Mouse (Mus musculus) forebrain, postnatal 0 days (tissue): ENCODE measurements around the gene Stx1b. TPM values are rescaled to one million over a fixed set of nuclear protein-coding genes. Genes with fewer than 3 reads are reported as not detected.

Experiments used
- ATAC-seq: fragments of 200-750 bp; cut with Nextera tagmentation; 2 replicates; pipeline ENCODE4 v1.8.0; 2017; ENCODE audit warnings: mild to moderate bottlenecking, moderate library complexity
- DNase-seq: peaks from one replicate; pipeline ENCODE4 v3.0.0-alpha.2; 2015
- H3K27ac ChIP-seq: fragments of 300-500 bp; sonication (generic); 2 replicates; pipeline ENCODE4 v1.5.1; 2014; ENCODE audit warnings: low read depth, mild to moderate bottlenecking, antibody characterized with exemption, low read length, moderate library complexity, mixed read lengths
- H3K27me3 ChIP-seq: fragments of 300-500 bp; sonication (generic); 2 replicates; pipeline ENCODE4 v1.6.1; 2014; ENCODE audit warnings: mild to moderate bottlenecking, low read length, mixed read lengths; ENCODE audit not compliant: insufficient read depth
- H3K36me3 ChIP-seq: fragments of 300-500 bp; sonication (generic); 2 replicates; pipeline ENCODE4 v1.6.1; 2014; ENCODE audit warnings: mild to moderate bottlenecking, moderate library complexity; ENCODE audit not compliant: insufficient read depth
- H3K4me1 ChIP-seq: fragments of 300-500 bp; sonication (generic); 2 replicates; pipeline ENCODE4 v1.6.1; 2014; ENCODE audit warnings: antibody characterized with exemption; ENCODE audit not compliant: insufficient read depth
- H3K4me2 ChIP-seq: fragments of 300-500 bp; sonication (generic); 2 replicates; pipeline ENCODE4 v1.6.1; 2014; ENCODE audit warnings: low read depth, mild to moderate bottlenecking, moderate library complexity
- H3K4me3 ChIP-seq: fragments of 300-500 bp; sonication (generic); 2 replicates; pipeline ENCODE4 v1.5.1; 2014; ENCODE audit warnings: low read depth, low read length, mixed read lengths
- H3K9ac ChIP-seq: fragments of 300-500 bp; sonication (generic); 2 replicates; pipeline ENCODE4 v1.6.1; 2014; ENCODE audit warnings: mild to moderate bottlenecking
- H3K9me3 ChIP-seq: fragments of 300-500 bp; sonication (generic); 2 replicates; pipeline ENCODE4 v1.6.1; 2016; ENCODE audit warnings: low read length
- CTCF ChIP-seq: sonication (generic); IDR thresholded peaks from 2 replicates; pipeline ENCODE4 v1.5.1; 2016; ENCODE audit warnings: antibody characterized with exemption, control low read depth, low read depth
- WGBS: fragments of 180-500 bp; shearing (Covaris S2); extraction: QIAGEN DNeasy Blood & Tissue Kit; methylation state at CpG from one replicate; pipeline ENCODE4 v1.1.7; 2014; 5-methylcytosine and 5-hydroxymethylcytosine counted together
- polyA plus RNA-seq: library from polyadenylated mRNA; unstranded; fragments of >200 nt; fragmentation: Nextera tagmentation; extraction: Ambion mirVana; gene quantifications from 2 replicates; pipeline ENCODE4 v1.2.1, GENCODE M21; 2015
- total RNA-seq: library from RNA; depleted of rRNA; stranded (reverse); fragments of >200 nt; gene quantifications from 2 replicates; pipeline ENCODE4 v1.2.3, GENCODE M21; 2014

The Stx1b gene
- total and polyA plus RNA-seq, 2 experiments from 2014 or later = 51.3 to 58.4 TPM

DNA sequence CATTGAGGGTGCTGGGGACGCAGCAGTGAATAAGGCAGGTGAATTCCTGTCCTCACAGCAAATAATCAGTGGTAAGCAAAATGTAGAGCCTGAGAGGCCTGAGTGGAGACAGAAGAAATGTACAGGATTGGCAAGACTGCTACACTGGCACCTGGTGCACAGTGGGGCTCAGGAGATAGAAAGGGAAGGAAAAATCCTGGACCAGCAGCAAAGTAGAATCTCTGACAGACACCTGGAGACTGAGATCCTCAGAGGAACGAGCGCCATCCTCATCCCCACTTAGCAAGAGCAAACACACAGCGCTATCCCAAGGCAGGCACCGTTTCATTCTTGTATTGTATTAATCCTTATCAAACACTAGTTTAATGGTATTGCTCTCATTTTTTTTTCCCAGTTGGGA, 13.1 kb upstream of the Stx1b start:
- H3K9ac ChIP-seq = no peak overlapping the region
- no peak overlapping the region for H3K4me2 ChIP-seq
- no peaks in the 10 kb centered on the region for H3K27me3 ChIP-seq
- DNase-seq = no peak
- 88% methylated on average over 5 of the region's 5 CpGs for WGBS
- no peaks in the 10 kb centered on the region for H3K36me3 ChIP-seq
- H3K4me1 ChIP-seq = no peaks in the 10 kb centered on the region; the same call in 1 of the 2 replicates
- no peak for ATAC-seq
- H3K9me3 ChIP-seq = no peaks in the 10 kb centered on the region
- no peak overlapping the region for H3K27ac ChIP-seq
- no peak for TF ChIP-seq CTCF
- no peak overlapping the region for H3K4me3 ChIP-seq

DNA sequence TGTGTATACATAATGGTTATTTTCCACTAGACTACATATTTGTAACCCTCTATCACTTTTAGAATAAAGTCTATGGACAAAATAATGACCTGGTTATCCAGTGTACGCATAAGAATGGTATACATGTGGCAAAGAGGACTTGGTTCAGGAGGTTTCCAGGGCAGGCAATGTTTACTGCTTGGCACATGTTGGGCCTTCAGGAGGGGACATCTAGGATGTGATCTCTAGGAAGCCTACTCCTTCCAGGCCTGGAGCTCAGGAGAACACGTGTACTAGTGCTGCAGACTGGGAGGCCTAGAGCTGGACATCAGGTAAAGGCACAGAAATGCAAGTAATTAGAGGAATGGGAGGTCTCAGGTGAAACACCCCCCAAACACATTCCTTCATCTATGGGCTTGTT, 11.2 kb upstream of the Stx1b start:
- no peak overlapping the region for H3K4me2 ChIP-seq

DNA sequence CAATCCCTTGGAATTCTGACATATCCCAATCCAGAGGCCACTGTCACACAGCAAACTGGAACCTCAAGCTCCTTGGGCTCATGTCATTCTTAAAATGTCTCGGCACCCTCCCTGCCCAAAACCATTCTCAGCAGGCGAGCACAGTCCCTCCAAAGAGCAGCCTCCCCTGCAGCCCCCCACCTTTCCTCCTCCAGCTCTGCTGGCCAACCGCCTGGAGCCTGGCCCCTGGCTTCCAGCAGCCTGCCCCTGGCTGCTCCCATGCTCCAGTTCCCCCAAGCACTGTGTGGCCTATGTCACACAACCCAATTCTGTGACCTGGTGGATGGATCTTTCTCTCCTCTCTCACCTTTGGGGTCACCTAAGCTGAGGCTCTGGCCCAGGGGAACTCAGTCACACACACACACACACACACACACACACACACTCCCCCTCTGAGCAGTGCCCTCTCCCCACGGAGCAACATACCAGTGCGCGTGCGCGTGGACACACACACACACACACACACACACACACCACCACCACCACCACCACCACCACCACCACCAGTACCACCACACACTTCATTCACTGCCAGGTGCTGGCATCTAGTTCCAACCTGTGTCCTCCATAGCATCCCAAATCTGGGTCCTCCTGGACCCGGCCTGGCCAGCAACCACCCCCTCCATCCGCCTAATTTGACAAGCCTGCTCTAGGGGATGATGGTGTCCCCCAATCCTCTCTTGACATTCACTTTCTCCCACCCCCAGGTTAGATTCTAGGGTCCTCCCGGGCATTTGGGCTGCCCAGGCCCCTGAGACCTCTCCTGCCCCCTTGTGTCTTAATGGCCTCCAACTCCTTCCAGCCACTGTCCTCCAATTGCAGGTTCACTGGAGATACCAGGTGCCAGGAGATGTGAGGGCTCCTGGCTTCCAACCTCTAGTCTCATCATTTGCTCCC, 845 bp downstream of the Stx1b start:
- peak overlapping the region; percentile 74 for H3K4me3 ChIP-seq
- TF ChIP-seq CTCF = peak; percentile 34
- no peaks in the 10 kb centered on the region for H3K9me3 ChIP-seq
- H3K27me3 ChIP-seq = no peaks in the 10 kb centered on the region
- H3K36me3 ChIP-seq = no peaks in the 10 kb centered on the region
- H3K4me2 ChIP-seq = peak overlapping the region; percentile 70
- WGBS = 53% methylated on average over 11 of the region's 11 CpGs
- peak overlapping the region; percentile 83 for H3K9ac ChIP-seq
- DNase-seq (no peak), ATAC-seq (0 out of 2 replicates have a peak, but pooled peaks have one; percentile 1)
- H3K27ac ChIP-seq = peak overlapping the region; percentile 86
- H3K4me1 ChIP-seq = 0 out of 2 replicates have a peak, but pooled peaks cover 8% of the 10 kb centered on the region

More for the DNA sequence above, 11.2 kb upstream of the Stx1b start:
- no peaks in the 10 kb centered on the region for H3K4me1 ChIP-seq
- no peak for DNase-seq
- no peak for TF ChIP-seq CTCF
- no peaks in the 10 kb centered on the region for H3K9me3 ChIP-seq
- H3K36me3 ChIP-seq = no peaks in the 10 kb centered on the region
- no peak for ATAC-seq
- H3K9ac ChIP-seq = no peak overlapping the region
- H3K27me3 ChIP-seq = no peaks in the 10 kb centered on the region
- WGBS = 82% methylated on average over 2 of the region's 2 CpGs
- no peak overlapping the region for H3K27ac ChIP-seq
- H3K4me3 ChIP-seq = no peak overlapping the region

DNA sequence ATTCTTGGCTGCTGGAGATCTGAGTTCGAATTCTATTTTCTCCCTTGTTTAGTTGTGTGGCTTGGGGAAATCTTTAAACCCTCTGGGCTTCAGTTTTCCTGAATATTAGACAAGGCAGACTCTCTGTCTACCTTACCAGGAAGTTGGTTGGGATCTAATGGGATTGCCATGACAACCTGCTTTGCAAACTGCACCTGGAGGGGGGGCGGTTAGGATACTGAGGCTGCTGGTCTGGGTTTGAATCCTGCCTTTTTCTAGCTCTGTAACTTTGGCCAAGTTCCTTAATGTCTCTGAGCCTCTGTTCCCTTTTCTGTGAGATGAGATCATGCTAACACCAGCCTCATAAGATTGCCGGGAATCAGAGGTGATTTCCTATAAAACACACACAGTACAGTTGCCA, 1.9 kb downstream of the Stx1b start:
- Histone ChIP-seq H3K4me1 (0 out of 2 replicates have a peak, but pooled peaks cover 8% of the 10 kb centered on the region), H3K27ac (no peak overlapping the region), H3K9ac (no peak overlapping the region), H3K4me3 (no peak overlapping the region), H3K36me3 (peaks cover 2% of the 10 kb centered on the region; the same call in 1 of the 2 replicates), H3K4me2 (0 out of 2 replicates have a peak overlapping the region, but pooled peaks have one; percentile 70), H3K9me3 (no peaks in the 10 kb centered on the region), H3K27me3 (no peaks in the 10 kb centered on the region)
- ATAC-seq (no peak), DNase-seq (no peak)
- 84% methylated on average over 3 of the region's 3 CpGs for WGBS
- TF ChIP-seq CTCF = no peak

DNA sequence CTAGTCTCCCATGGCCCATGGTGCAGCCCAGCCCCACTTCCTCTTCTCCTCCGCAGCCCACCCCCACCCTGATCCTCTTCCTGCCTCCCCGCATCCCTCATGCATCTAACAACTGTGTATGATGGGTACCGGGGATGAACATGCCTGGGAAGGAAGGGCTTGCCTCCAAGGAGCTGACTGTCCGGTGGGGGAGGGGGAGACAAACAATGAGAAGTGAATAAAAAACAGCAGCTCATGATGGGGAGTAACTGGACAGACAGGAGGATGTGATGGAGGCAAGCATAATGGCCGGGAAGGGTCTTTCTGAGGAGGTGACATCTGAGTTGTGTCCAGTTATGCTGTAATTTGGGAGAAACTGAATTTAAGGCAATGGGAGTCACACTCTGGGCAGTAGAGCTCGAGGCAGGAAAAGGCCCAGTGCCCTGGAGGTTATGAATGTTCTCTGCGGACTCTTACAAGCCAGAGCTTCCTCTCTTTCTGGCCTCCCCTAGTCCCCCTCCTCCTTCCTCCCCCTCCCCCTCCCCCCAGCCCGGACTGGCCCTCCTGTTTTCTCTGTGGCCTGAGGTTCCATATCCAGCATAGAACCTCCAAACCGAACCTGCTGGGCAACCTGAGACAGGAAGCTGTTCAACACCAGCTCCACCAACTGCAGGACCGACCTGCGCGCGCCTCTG, 3.4 kb downstream of the Stx1b start:
- Histone ChIP-seq H3K9me3 (no peaks in the 10 kb centered on the region), H3K27ac (no peak overlapping the region), H3K4me2 (no peak overlapping the region), H3K36me3 (peaks cover 4% of the 10 kb centered on the region; the same call in 1 of the 2 replicates), H3K27me3 (no peaks in the 10 kb centered on the region), H3K9ac (no peak overlapping the region), H3K4me3 (no peak overlapping the region), H3K4me1 (0 out of 2 replicates have a peak, but pooled peaks cover 8% of the 10 kb centered on the region)
- DNase-seq (no peak), ATAC-seq (no peak)
- TF ChIP-seq CTCF = no peak
- 81% methylated on average over 13 of the region's 13 CpGs for whole genome bisulfite sequencing

DNA sequence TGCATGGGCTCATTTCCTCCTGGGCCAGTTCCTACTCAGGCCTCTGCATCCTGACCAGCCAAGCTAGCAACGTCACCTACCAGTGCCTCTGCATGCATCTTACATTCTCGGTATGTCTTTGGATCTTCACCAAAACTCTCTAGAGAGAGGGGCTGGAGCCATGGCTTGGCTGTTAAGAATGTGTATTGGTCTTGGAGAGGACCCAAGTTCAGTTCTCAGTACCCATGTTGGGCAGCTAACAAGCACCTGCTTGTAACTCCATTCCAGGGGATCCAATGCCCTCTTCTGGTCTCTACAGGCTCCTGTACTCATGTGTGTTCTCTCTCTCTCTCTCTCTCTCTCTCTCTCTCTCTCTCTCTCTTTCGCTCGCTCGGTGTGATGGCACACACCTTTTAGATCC, 6.6 kb downstream of the Stx1b start:
- H3K4me1 ChIP-seq = 0 out of 2 replicates have a peak, but pooled peaks cover 1% of the 10 kb centered on the region
- no peak overlapping the region for H3K9ac ChIP-seq
- no peak overlapping the region for H3K27ac ChIP-seq
- H3K36me3 ChIP-seq = peaks cover 20% of the 10 kb centered on the region
- ATAC-seq (no peak), DNase-seq (no peak)
- H3K27me3 ChIP-seq = no peaks in the 10 kb centered on the region
- 78% methylated on average over 5 of the region's 5 CpGs for WGBS
- no peak for TF ChIP-seq CTCF
- H3K4me3 ChIP-seq = no peak overlapping the region
- no peak overlapping the region for H3K4me2 ChIP-seq
- H3K9me3 ChIP-seq = no peaks in the 10 kb centered on the region
